8 mouse cellular contexts compared by ENCODE assay signal in the genomic region with DNA sequence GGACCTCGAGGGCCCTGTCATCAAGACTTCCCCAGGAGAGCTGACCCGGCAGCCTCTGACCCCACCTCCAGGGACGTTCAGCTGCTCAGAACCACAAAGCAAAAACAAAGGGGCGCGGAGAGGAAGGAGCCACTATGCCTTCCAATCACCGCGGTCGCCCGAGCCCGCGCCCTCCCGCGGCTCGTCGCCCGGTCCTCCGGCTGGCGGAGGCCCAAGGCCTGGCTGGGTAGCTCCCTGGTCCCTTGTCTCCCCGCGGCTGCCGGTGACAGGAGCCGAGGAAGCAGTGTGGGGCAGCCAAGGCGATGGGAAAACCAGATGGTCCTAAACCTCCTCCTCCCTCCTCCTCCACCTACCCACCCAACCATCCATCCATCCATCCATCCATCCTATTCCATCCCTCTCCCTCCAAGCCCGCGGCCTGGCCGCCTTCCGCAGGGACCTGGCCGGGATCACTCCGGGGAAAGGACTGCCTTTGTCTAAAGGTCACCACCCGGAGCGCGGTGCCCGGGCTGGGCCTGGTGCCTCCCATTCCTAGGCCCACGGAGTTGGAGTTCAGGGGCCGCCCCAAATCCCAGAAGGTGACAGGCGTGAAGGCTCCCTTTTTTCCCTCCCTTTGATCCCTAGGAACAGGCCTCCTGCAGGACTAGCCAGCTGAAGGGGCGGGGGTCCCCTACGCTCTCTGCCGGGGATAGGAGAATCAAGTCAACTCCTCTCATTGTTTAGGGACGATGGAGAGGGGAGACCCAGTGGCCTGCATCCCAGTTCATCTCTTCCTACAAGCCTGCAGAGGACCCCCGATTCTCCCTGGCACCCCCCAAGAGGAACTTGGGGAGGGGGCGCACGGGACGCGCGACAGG. TPM values are rescaled to one million over a fixed set of nuclear protein-coding genes. Genes with fewer than 3 reads are reported as not detected.
DNase-seq lines count a peak whose midpoint lies in the region; ATAC-seq lines count a peak whose summit lies in the region.

No protein-coding gene starts in this region.

- H3K27me3 ChIP-seq in hindbrain, embryonic 11.5 days (ENCODE audit: control insufficient read depth, insufficient read depth, low read length) = no peaks in the 10 kb centered on the region

- no peaks in the 10 kb centered on the region for H3K9me3 ChIP-seq in hindbrain, embryonic 11.5 days (ENCODE audit: control insufficient read depth, low read length)

- peak overlapping the region; percentile 95 for H3K4me3 ChIP-seq in hindbrain, embryonic 11.5 days (ENCODE audit: low read depth, low read length)

- WGBS in hindbrain, embryonic 11.5 days = 0% methylated on average over 30 of the region's 46 CpGs

- DNase-seq in Muller cell, postnatal 12 days (ENCODE audit: inconsistent ontology term) = peak; percentile 86
- peak; percentile 88 for DNase-seq in cerebellum, adult 9-11 months
- DNase-seq in frontal cortex, postnatal 10 days (ENCODE audit: low spot score in 2 of 2) = peak; percentile 72 to 77
- peak; percentile 74 for DNase-seq in hindbrain, embryonic 11.5 days (ENCODE audit: low spot score)
- DNase-seq in layer of hippocampus, postnatal 25 days (ENCODE audit: extremely low spot score in 1 of 2, low spot score in 1 of 2) = peak; percentile 60 to 65
- peak; percentile 78 for DNase-seq in lung, postnatal 14 days
- peak; percentile 75 for DNase-seq in ovary, postnatal 36 days (ENCODE audit: low spot score)
- DNase-seq in thymus, postnatal 36 days = peak; percentile 70 to 75

- ATAC-seq in hindbrain, embryonic 11.5 days (ENCODE audit: low FRiP score) = peak; percentile 33

- peak overlapping the region; percentile 78 for H3K4me2 ChIP-seq in hindbrain, embryonic 11.5 days (replicated peaks; ENCODE audit: low read depth, low read length)

- H3K9ac ChIP-seq in hindbrain, embryonic 11.5 days (ENCODE audit: low read depth, low read length) = peak overlapping the region; percentile 100

- no peaks in the 10 kb centered on the region for H3K36me3 ChIP-seq in hindbrain, embryonic 11.5 days (ENCODE audit: control insufficient read depth, insufficient read depth, low read length)

- peaks cover 11% of the 10 kb centered on the region; the same call in 1 of the 2 replicates for H3K4me1 ChIP-seq in hindbrain, embryonic 11.5 days (replicated peaks; ENCODE audit: control insufficient read depth, insufficient read depth, low read length)

- peak overlapping the region; percentile 98 for H3K27ac ChIP-seq in hindbrain, embryonic 11.5 days (ENCODE audit: low read depth, low read length)

RNA-seq across cellular contexts. Expression of a gene that starts 1.0 kb away (rescaled TPM):
- 6.6 and 9.2 TPM in 2 replicates for polyA plus RNA-seq in hindbrain, embryonic 11.5 days (2014; fragmentation: Nextera tagmentation; extraction: Ambion mirVana)
- 10 to 100 TPM; 15.9 to 23.2 TPM for total RNA-seq in layer of hippocampus, postnatal 25 days (2021)

RNA-seq across cellular contexts. Expression of a gene that starts 14.9 kb away (rescaled TPM):
- polyA plus RNA-seq in hindbrain, embryonic 11.5 days (2014; fragmentation: Nextera tagmentation; extraction: Ambion mirVana) = not detected in 2 replicates
- under 1 TPM; 0.44 to 0.66 TPM for total RNA-seq in layer of hippocampus, postnatal 25 days (2021)

RNA-seq across cellular contexts. Expression of a gene that starts 51.5 kb away (rescaled TPM):
- polyA plus RNA-seq in hindbrain, embryonic 11.5 days (2014; fragmentation: Nextera tagmentation; extraction: Ambion mirVana) = 176 and 177 TPM in 2 replicates
- total RNA-seq in layer of hippocampus, postnatal 25 days (2021) = 100 to 1,000 TPM; 282 to 301 TPM

Comparison
In these comparisons a context has a peak if more than half of its experiments do, and no peak if none do; other contexts are left out.
1. Peak in every context shown above with its lines: DNase-seq, ATAC-seq, H3K4me3 ChIP-seq and H3K27ac ChIP-seq.